Mouse (Mus musculus) midbrain, embryonic 12.5 days (tissue): Measurements from ENCODE around the gene Astn1. TPM values are rescaled to one million over a fixed set of nuclear protein-coding genes. Genes with fewer than 3 reads are reported as not detected.
A peak's percentile ranks its signal among the peaks of the same experiment; 100 is the strongest.

Experiments used
- ATAC-seq: fragments of 200-750 bp; cut with Nextera tagmentation; 2 replicates; pipeline ENCODE4 v1.8.0; 2017; ENCODE audit warnings: low read depth, moderate TSS enrichment, moderate library complexity; ENCODE audit not compliant: low FRiP score
- H3K27ac ChIP-seq: fragments of 300-500 bp; sonication (generic); replicated peaks from 2 replicates; pipeline ENCODE4 v1.5.1; 2016; ENCODE audit warnings: mild to moderate bottlenecking
- H3K27me3 ChIP-seq: fragments of 300-500 bp; sonication (generic); 2 replicates; pipeline ENCODE4 v1.6.1; 2016; ENCODE audit warnings: mild to moderate bottlenecking
- H3K36me3 ChIP-seq: fragments of 300-500 bp; sonication (generic); 2 replicates; pipeline ENCODE4 v1.6.1; 2016
- H3K4me1 ChIP-seq: fragments of 300-500 bp; sonication (generic); 2 replicates; pipeline ENCODE4 v1.6.1; 2016
- H3K4me2 ChIP-seq: fragments of 300-500 bp; sonication (generic); replicated peaks from 2 replicates; pipeline ENCODE4 v1.6.1; 2016; ENCODE audit warnings: mild to moderate bottlenecking, moderate library complexity
- H3K4me3 ChIP-seq: fragments of 300-500 bp; sonication (generic); 2 replicates; pipeline ENCODE4 v1.5.1; 2016; ENCODE audit warnings: mild to moderate bottlenecking
- H3K9ac ChIP-seq: fragments of 300-500 bp; sonication (generic); replicated peaks from 2 replicates; pipeline ENCODE4 v1.6.1; 2016; ENCODE audit warnings: mild to moderate bottlenecking, moderate library complexity
- H3K9me3 ChIP-seq: fragments of 300-500 bp; sonication (generic); 2 replicates; pipeline ENCODE4 v1.6.1; 2016; ENCODE audit warnings: mild to moderate bottlenecking
- WGBS: fragments of 180-500 bp; shearing (Covaris S2); methylation state at CpG from one replicate; pipeline ENCODE4 v1.1.7; 2016; 5-methylcytosine and 5-hydroxymethylcytosine counted together
- microRNA counts: library from miRNA; unstranded; fragments of <30 nt; microRNA quantifications from one replicate; lab custom pipeline; 2017
- microRNA-seq: library from miRNA; unstranded; fragments of <30 nt; microRNA quantifications from one replicate; pipeline ENCODE4, GENCODE M21; 2017
- polyA plus RNA-seq: library from polyadenylated mRNA; unstranded; fragments of >200 nt; fragmentation: Nextera tagmentation; extraction: Ambion mirVana; gene quantifications from 2 replicates; pipeline ENCODE4 v1.2.1, GENCODE M21; 2016

Gene Astn1
- polyA plus RNA-seq, 1 experiment from 2014 or later = 21.0 TPM

GRCm38 (mm10) chr1:158700147-158700546 lies 338.1 kb downstream of the Astn1 start:
- WGBS = 76% methylated on average over 2 of the region's 2 CpGs
- Histone ChIP-seq H3K27me3 (no peaks in the 10 kb centered on the region), H3K27ac (no peak overlapping the region), H3K4me3 (no peak overlapping the region), H3K9me3 (no peaks in the 10 kb centered on the region), H3K4me2 (no peak overlapping the region), H3K36me3 (no peaks in the 10 kb centered on the region), H3K4me1 (no peaks in the 10 kb centered on the region), H3K9ac (no peak overlapping the region)
- ATAC-seq = no peak

GRCm38 (mm10) chr1:158701336-158701735 lies 339.3 kb downstream of the Astn1 start:
- Histone ChIP-seq H3K27ac (no peak overlapping the region), H3K9ac (no peak overlapping the region), H3K36me3 (no peaks in the 10 kb centered on the region), H3K27me3 (no peaks in the 10 kb centered on the region), H3K4me3 (no peak overlapping the region), H3K9me3 (no peaks in the 10 kb centered on the region), H3K4me2 (no peak overlapping the region), H3K4me1 (no peaks in the 10 kb centered on the region)
- 85% methylated on average over 1 of the region's 1 CpGs for WGBS
- ATAC-seq = no peak

DNA sequence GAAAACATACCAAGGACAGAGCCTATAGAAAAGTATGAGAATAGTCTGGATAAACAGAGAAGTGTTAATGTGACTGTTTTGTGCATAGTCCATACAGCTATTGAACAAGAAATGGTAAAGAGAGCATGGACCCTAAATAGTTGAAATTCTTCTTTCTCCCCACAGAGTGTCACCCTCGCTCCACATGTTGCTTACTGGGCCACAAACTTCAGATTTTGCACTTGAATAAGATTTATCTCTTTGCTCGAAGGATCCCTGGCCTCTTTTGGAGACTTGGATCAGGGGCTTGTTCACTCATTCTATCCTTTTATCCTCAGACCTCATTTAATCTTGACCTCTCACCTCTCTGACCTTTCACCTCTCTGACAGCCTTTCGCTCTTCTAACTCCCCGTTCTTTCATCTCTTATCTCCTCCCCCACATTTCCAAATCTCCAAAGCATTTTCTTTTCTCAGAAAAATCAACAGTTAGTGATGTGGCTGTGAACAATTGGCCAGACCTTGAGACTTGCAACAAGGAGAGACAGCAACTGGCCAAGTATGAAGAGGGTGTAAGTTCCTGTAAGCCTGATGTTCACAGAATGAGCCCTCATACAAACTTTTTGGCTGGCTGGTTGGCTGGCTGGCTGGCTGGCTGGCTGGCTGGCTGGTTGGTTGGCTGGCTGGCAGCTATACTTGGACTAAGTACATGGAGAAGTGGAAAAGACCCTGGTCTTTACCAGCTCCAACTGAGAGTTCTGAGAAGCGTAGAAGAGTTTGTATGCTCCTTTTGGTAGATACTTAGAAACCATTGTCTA lies 351.4 kb downstream of the Astn1 start:
- Histone ChIP-seq H3K27me3 (no peaks in the 10 kb centered on the region), H3K36me3 (no peaks in the 10 kb centered on the region), H3K4me3 (no peak overlapping the region), H3K9me3 (no peaks in the 10 kb centered on the region), H3K9ac (no peak overlapping the region), H3K27ac (no peak overlapping the region), H3K4me2 (no peak overlapping the region), H3K4me1 (no peaks in the 10 kb centered on the region)
- ATAC-seq = no peak
- 27% methylated on average over 5 of the region's 5 CpGs for WGBS

DNA sequence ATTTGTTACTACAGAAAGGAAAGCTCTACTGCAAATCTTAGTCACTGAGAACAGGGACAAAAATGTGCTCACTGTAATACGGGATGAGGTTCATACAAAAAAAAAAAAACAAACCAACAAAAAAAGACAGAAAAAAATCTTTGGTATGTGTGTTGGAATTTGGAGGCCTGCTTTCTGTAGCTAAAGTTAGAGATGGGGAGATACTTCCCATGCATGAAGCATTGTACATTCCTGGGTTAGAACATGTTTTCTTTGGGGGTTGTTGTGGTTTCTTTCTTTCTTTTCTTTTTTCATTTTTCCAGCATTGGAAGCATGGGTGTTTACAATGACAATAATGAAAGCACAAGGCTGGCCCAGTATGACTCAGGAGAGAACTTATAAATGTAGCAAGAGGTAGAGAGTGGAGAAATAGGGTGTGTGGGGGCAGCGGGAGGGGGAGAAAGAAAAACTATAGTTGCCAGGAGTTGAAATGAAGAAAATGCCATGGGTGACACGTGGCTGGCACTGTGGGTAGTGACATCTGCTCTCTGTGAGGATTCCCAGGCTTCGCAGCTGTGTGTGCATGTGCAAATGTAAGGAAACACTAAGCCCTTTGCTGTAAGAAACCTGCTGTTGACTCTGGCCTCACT lies 370.9 kb downstream of the Astn1 start:
- Histone ChIP-seq H3K27ac (no peak overlapping the region), H3K9me3 (no peaks in the 10 kb centered on the region), H3K4me2 (no peak overlapping the region), H3K4me3 (no peak overlapping the region), H3K4me1 (no peaks in the 10 kb centered on the region), H3K27me3 (no peaks in the 10 kb centered on the region), H3K9ac (no peak overlapping the region), H3K36me3 (no peaks in the 10 kb centered on the region)
- 65% methylated on average over 4 of the region's 4 CpGs for WGBS
- no peak for ATAC-seq

DNA sequence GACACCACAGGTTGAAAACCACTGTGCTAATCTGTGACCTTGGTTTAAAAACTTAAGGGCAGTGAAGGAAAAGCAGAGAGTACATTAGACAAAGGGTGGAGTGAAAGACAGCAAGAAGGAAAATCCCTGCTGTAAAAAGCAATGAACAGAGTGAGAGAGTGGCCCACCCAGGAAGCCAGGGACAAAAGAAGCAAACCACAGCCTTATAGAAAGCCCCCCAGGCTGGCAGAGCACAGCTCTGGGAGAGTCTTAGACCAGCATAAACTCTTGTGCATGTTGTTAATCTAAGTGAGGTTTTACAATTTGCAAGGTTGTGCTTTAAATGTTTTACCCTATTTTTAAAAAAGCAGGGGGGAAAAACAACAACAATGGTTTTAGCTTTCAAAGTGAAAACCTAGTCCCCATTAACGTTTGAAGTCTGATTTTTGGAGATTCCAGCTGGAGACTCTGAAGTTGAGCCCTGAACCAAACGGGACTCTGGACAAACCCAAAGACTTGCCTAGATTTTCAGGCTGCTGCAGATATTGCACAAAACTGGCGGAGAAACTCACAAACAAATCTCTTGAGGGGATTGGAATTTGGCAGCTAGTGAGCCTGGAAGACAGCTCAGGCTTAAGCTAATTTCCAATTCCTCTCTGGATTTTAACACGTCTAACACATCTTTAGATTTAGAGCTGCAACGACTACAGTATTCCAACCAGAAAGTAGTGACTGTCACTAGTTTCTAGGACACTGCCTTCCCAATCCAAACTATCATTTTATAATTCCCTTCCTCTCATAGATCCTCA lies 377.3 kb downstream of the Astn1 start:
- 0 out of 2 replicates have a peak, but pooled peaks have one; percentile 56 for ATAC-seq
- H3K36me3 ChIP-seq = no peaks in the 10 kb centered on the region
- no peaks in the 10 kb centered on the region for H3K27me3 ChIP-seq
- H3K27ac ChIP-seq = no peak overlapping the region
- H3K4me2 ChIP-seq = no peak overlapping the region
- H3K9me3 ChIP-seq = no peaks in the 10 kb centered on the region
- H3K9ac ChIP-seq = no peak overlapping the region
- no peak overlapping the region for H3K4me3 ChIP-seq
- peaks cover 8% of the 10 kb centered on the region for H3K4me1 ChIP-seq
- 23% methylated on average over 5 of the region's 5 CpGs for WGBS

- no peak overlapping the region for H3K9ac ChIP-seq
- H3K4me2 ChIP-seq = no peak overlapping the region
- no peaks in the 10 kb centered on the region for H3K36me3 ChIP-seq
- 78% methylated on average over 6 of the region's 6 CpGs for WGBS
- H3K27me3 ChIP-seq = no peaks in the 10 kb centered on the region
- H3K9me3 ChIP-seq = no peaks in the 10 kb centered on the region
- ATAC-seq = no peak
- peaks cover 8% of the 10 kb centered on the region for H3K4me1 ChIP-seq
- H3K27ac ChIP-seq = no peak overlapping the region
- no peak overlapping the region for H3K4me3 ChIP-seq
Observed at GRCm38 (mm10) chr1:158740161-158740766, 378.2 kb downstream of the Astn1 start.

DNA sequence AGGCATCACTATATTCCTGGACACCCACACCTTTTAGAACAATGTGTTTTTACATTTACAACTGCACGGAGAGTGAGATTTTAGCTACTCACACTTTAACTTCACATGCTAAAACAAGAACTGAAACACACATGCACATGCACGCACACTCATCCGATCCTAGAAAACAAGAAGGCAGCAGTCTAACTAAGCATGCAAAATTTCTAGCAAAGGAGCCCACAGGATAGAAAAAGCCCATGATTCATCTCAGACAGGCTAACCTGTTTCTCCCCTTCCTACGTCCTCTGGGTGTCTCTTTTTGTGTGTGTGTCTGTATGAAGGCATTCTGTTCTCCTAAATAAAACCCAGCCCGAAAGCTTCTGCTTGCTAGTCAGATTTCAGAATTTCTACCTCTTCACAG lies 378.9 kb downstream of the Astn1 start:
- Histone ChIP-seq H3K36me3 (no peaks in the 10 kb centered on the region), H3K4me1 (peaks cover 8% of the 10 kb centered on the region), H3K27ac (no peak overlapping the region), H3K4me2 (no peak overlapping the region), H3K9ac (no peak overlapping the region), H3K27me3 (no peaks in the 10 kb centered on the region), H3K9me3 (no peaks in the 10 kb centered on the region), H3K4me3 (no peak overlapping the region)
- WGBS = 82% methylated on average over 5 of the region's 5 CpGs
- no peak for ATAC-seq

MicroRNAs encoded within 50 kb of the gene (microRNA counts, 519-probe panel; counts per million panel counts)
- microRNA mmu-miR-488 (lab: Ali Mortazavi, UCI) = 2,153 counts per million, percentile 3 among the panel's probes with 10 or more counts

Small RNAs within 50 kb of the gene (microRNA-seq; reads per million reads assigned to microRNA genes)
- gene Mir488 = 145 reads per million, percentile 57 among the genes with 10 or more reads in this experiment

Other genes with a start within 250 kb of the Astn1 start
- gene Brinp2, start 5.9 kb upstream of the Astn1 start, polyA plus RNA-seq = 8.1 and 10.2 TPM in 2 replicates